Mouse (Mus musculus): Measurements from ENCODE around the gene Hist2h2aa2. TPM values are rescaled to one million over a fixed set of nuclear protein-coding genes. Genes with fewer than 3 reads are reported as not detected.
A peak's percentile ranks its signal among the peaks of the same experiment; 100 is the strongest.
"Not testable (repeated sequence)": the region's sequence is repeated elsewhere in the genome, so short reads cannot be mapped to it uniquely, and the experiment has no call there.

Gene Hist2h2aa2
- polyA plus RNA-seq, 1 experiment from 2014 or later, result 63.0 TPM

DNA sequence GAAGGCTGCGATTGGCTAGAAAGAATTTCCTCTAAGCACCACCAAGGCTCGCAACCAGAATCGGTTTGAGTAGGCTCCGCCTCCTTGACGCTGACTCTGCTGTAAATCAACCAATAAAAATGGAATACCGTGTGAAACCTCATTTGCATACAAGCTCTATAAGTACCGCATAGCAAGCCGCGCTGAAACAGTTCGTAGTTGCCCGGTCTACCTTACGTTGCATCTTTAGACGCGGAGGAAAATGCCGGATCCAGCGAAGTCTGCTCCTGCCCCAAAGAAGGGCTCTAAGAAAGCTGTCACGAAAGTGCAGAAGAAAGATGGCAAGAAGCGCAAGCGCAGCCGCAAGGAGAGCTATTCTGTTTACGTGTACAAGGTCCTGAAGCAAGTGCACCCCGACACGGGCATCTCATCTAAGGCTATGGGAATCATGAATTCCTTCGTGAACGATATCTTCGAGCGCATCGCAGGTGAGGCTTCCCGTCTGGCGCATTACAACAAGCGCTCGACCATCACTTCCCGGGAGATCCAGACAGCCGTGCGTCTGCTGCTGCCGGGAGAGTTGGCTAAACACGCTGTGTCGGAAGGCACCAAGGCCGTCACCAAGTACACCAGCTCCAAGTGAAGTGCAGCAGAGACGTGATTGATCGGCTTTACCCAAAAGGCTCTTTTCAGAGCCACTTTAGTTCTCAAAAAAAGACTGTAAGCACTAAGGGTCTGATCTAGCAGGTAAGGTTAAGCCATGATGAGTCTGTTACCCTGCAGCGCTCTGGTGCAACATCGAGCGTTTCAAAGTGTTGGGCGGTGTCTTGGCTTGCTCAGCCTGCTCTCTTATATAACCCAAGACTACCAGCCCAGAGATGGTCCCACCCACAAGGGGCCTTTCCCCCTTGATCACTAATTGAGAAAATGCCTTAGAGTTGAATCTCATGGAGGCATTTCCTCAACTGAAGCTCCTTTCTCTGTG is 29.7 kb upstream of the Hist2h2aa2 start, which contains the start of gene Hist2h2bb:
Gene Hist2h2bb (plus strand): TSS at position 242 of the 964 bp plus-strand sequence.
- DNase-seq (ENCODE audit: low spot score) (peak; percentile 93), ATAC-seq (ENCODE audit: low FRiP score) (peak; percentile 95)
- Histone ChIP-seq H3K27me3 (ENCODE audit: control insufficient read depth, insufficient read depth, low read length) (no peaks in the 10 kb centered on the region), H3K27ac (ENCODE audit: low read depth, low read length) (peak within 1 kb of the TSS; percentile 92), H3K9ac (ENCODE audit: low read depth, low read length) (peak within 1 kb of the TSS; percentile 81), H3K4me2 (replicated peaks; ENCODE audit: low read depth, low read length) (peak within 1 kb of the TSS; percentile 82), H3K4me1 (replicated peaks; ENCODE audit: control insufficient read depth, insufficient read depth, low read length) (0 out of 2 replicates have a peak, but pooled peaks cover 2% of the 10 kb centered on the region), H3K9me3 (ENCODE audit: control insufficient read depth, low read length) (no peaks in the 10 kb centered on the region), H3K36me3 (ENCODE audit: control insufficient read depth, insufficient read depth, low read length) (no peaks in the 10 kb centered on the region), H3K4me3 (ENCODE audit: low read depth, low read length) (peak within 1 kb of the TSS; percentile 56)
- under 1% methylated on average over 45 of the region's 45 CpGs for WGBS

DNA sequence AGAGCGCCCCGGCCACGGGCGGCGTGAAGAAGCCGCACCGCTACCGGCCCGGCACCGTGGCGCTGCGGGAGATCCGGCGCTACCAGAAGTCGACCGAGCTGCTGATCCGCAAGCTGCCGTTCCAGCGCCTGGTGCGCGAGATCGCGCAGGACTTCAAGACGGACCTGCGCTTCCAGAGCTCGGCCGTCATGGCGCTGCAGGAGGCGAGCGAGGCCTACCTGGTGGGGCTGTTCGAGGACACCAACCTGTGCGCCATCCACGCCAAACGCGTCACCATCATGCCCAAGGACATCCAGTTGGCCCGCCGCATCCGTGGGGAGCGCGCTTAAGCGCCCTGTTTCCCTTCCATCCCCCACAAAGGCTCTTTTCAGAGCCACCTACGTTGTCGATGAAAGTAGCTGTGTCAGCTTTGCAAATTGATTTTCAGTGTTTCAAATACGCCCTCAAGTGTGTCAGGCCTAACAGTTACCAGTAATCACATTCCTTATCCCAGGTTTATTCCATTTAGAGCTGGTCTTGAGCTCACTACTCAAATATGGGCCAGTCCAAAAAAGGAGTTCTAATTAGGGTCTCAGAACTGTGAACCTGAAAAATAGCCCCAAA is 28.8 kb upstream of the Hist2h2aa2 start:
- Histone ChIP-seq H3K4me3 (ENCODE audit: low read depth, low read length) (peak overlapping the region; percentile 56), H3K27ac (ENCODE audit: low read depth, low read length) (peak overlapping the region; percentile 92), H3K4me2 (replicated peaks; ENCODE audit: low read depth, low read length) (peak overlapping the region; percentile 82), H3K9ac (ENCODE audit: low read depth, low read length) (peak overlapping the region; percentile 75)
- H3K27me3 ChIP-seq (ENCODE audit: control insufficient read depth, insufficient read depth, low read length); DNase-seq (ENCODE audit: low spot score); H3K4me1 ChIP-seq (replicated peaks; ENCODE audit: control insufficient read depth, insufficient read depth, low read length); H3K36me3 ChIP-seq (ENCODE audit: control insufficient read depth, insufficient read depth, low read length); H3K9me3 ChIP-seq (ENCODE audit: control insufficient read depth, low read length): not testable (repeated sequence)
- WGBS, result 1% methylated on average over 9 of the region's 44 CpGs
- peak; percentile 65 for ATAC-seq (ENCODE audit: low FRiP score)

DNA sequence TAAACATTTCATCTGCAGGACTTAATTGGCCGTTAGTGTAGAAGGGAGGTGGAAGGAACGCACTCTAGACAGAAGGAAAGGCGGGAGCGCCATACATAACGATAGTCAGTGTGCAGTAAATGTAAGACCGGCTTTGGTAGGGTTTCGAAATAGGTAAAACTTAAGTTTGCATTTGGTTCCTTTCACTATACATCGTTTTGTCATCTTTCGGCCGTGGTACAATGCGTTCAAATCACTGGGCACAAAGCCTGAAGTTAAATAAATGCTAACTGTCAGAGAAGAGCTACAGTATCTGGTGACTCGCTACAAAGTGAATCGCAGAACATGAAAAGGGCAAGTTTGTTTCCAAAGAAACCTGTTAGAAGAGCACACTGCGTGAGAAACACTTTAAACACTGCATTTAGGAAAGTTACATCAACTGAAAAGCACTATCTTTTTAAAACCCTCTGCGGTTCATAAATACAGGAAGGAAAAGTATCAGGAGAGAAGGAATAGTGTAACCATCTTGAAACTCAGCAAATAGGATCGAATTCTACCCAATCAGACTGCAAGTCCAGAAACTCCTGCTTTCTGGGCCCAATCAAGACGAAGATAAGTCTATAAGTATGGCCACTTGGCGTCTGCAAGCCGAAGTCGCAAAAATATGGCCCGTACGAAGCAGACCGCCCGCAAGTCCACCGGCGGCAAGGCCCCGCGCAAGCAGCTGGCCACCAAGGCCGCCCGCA is 28.1 kb upstream of the Hist2h2aa2 start, which contains the start of gene Hist2h3b:
Gene Hist2h3b (plus strand): TSS at position 604 of the 725 bp plus-strand sequence.
- Histone ChIP-seq H3K27me3 (ENCODE audit: control insufficient read depth, insufficient read depth, low read length) (no peaks in the 10 kb centered on the region), H3K4me3 (ENCODE audit: low read depth, low read length) (peak within 1 kb of the TSS; percentile 56), H3K36me3 (ENCODE audit: control insufficient read depth, insufficient read depth, low read length) (no peaks in the 10 kb centered on the region), H3K27ac (ENCODE audit: low read depth, low read length) (peak within 1 kb of the TSS; percentile 92), H3K4me2 (replicated peaks; ENCODE audit: low read depth, low read length) (peak within 1 kb of the TSS; percentile 82), H3K9ac (ENCODE audit: low read depth, low read length) (peak within 1 kb of the TSS; percentile 75), H3K4me1 (replicated peaks; ENCODE audit: control insufficient read depth, insufficient read depth, low read length) (0 out of 2 replicates have a peak, but pooled peaks cover 2% of the 10 kb centered on the region), H3K9me3 (ENCODE audit: control insufficient read depth, low read length) (no peaks in the 10 kb centered on the region)
- DNase-seq (ENCODE audit: low spot score) (peak; percentile 79), ATAC-seq (ENCODE audit: low FRiP score) (peak; percentile 73)
- WGBS, result 27% methylated on average over 29 of the region's 30 CpGs

DNA sequence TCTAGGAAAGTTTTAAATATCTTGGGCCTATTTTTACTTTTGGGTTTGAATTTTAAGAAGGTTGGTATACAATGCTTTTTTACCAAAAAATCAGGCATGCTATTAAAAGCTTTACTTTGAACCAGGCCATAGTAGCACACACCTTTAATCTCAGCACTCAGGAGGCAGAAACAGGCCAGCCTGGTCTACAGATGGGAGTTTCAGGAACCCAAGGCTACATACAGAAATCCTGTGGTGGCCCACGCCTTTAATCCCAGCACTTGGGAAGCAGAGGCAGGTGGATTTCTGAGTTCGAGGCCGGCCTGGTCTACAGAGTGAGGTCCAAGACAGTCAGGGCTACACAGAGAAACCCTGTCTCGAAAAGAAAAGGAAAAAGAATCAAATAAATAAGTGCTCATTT is 27.5 kb upstream of the Hist2h2aa2 start:
- peak overlapping the region; percentile 85 for H3K27ac ChIP-seq (ENCODE audit: low read depth, low read length)

DNA sequence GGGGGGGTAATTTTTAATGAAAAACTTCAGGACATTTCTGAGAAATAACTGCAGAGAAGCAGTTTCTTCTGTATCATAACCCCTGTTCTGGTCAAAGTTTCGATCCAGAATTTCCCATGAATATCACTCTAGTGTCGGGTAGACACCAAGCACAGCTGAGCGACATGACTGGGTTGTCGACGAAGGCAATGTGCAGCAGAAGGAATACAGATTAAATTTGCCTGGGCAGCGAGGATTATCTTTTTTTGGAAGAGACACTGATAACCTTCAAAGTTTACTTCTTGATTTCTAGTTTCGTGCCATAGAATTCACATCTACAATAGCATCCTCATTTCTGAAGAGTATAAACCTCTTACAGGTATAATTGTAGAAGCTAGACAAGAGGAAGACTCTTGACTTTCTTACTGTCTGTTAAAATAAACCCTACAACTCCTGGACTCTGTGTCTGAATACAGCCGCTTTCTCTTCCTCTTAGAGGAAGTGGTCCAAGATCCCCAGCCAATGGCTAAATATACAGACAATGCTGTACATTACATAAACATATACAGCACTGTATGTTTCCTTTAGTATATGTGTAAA is 26.1 kb upstream of the Hist2h2aa2 start:
- peaks cover 5% of the 10 kb centered on the region; the same call in 1 of the 2 replicates for H3K4me1 ChIP-seq (replicated peaks; ENCODE audit: control insufficient read depth, insufficient read depth, low read length)
- H3K27ac ChIP-seq (ENCODE audit: low read depth, low read length), result no peak overlapping the region
- H3K36me3 ChIP-seq (ENCODE audit: control insufficient read depth, insufficient read depth, low read length), result no peaks in the 10 kb centered on the region
- no peak overlapping the region for H3K9ac ChIP-seq (ENCODE audit: low read depth, low read length)
- no peak for ATAC-seq (ENCODE audit: low FRiP score)
- no peak overlapping the region for H3K4me3 ChIP-seq (ENCODE audit: low read depth, low read length)
- DNase-seq (ENCODE audit: low spot score), result no peak
- WGBS, result 91% methylated on average over 8 of the region's 8 CpGs
- no peaks in the 10 kb centered on the region for H3K27me3 ChIP-seq (ENCODE audit: control insufficient read depth, insufficient read depth, low read length)
- no peaks in the 10 kb centered on the region for H3K9me3 ChIP-seq (ENCODE audit: control insufficient read depth, low read length)
- H3K4me2 ChIP-seq (replicated peaks; ENCODE audit: low read depth, low read length), result no peak overlapping the region

More for the DNA sequence above, 27.5 kb upstream of the Hist2h2aa2 start:
- H3K4me2 ChIP-seq (replicated peaks; ENCODE audit: low read depth, low read length), result no peak overlapping the region
- WGBS, result 83% methylated on average over 4 of the region's 4 CpGs
- no peak overlapping the region for H3K4me3 ChIP-seq (ENCODE audit: low read depth, low read length)
- no peaks in the 10 kb centered on the region for H3K9me3 ChIP-seq (ENCODE audit: control insufficient read depth, low read length)
- H3K9ac ChIP-seq (ENCODE audit: low read depth, low read length), result no peak overlapping the region
- DNase-seq (ENCODE audit: low spot score) (no peak), ATAC-seq (ENCODE audit: low FRiP score) (no peak)
- H3K36me3 ChIP-seq (ENCODE audit: control insufficient read depth, insufficient read depth, low read length), result no peaks in the 10 kb centered on the region
- H3K27me3 ChIP-seq (ENCODE audit: control insufficient read depth, insufficient read depth, low read length), result no peaks in the 10 kb centered on the region
- 0 out of 2 replicates have a peak, but pooled peaks cover 2% of the 10 kb centered on the region for H3K4me1 ChIP-seq (replicated peaks; ENCODE audit: control insufficient read depth, insufficient read depth, low read length)

DNA sequence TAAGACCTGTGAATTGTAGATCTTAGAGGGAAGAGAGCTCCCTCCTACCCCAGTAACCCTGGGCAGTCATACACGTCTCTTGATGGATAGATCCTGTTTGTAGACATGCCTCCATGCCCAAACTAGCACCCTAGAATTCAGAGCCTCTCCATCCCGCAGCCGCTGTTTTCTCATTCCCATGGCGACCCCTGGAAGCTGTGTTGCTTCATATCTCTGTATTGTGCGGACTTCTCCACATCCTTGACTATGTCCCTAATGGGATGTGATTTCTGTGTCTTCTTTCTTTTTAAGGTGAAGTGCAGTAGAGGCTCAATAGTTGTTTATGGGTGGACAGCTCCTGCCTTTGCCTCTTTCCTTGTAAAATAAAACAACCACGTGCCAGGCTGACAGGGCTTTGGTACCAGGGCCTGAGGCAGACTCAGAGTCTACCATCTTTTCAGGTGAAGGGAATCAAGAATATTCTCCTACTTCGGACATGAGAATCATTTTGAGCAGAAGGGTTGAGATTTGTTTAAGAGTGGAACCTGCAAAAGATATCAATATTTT is 24.4 kb upstream of the Hist2h2aa2 start:
- H3K4me3 ChIP-seq (ENCODE audit: low read depth, low read length), result no peak overlapping the region
- no peak for ATAC-seq (ENCODE audit: low FRiP score)

DNA sequence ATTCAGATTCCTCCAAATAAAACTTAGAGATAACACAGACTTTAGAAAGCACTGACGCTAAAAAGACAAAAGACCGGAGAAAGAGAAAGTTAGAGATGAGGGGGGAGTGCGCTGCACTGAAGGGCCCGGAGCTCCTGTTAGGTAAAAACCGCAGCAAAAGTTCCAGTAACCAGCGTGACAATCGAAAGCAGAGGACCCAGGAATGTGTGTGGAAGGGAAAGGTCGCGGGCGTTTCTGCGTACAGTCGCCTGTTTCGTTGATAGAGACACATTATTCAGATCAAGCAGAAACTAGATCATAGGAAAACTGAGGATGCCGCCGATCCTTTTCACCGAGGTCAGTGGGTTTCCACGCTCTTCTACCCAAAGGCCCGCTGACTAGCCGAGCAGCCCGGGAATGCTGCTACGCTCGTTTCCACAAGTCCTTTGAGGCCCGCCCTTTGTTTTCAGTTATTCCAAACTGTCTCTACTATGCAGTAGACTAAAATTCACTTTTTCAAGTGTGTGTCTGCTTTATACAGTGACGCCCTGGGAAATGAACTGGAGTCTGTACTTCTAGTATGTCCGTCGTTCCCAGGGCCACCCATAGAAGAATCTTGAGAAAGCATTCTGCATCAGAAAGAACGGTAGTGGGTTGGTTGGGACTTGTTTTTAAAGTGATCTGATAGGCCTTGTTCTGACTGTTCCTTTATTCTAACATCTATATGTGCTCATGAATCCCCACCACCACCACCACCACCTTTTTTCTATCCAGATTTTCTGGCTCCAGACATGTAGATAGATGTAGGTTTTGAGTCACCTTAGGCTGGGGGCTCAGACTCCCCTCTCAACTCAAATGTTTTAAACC is 23.7 kb upstream of the Hist2h2aa2 start:
- H3K27me3 ChIP-seq (ENCODE audit: control insufficient read depth, insufficient read depth, low read length), result no peaks in the 10 kb centered on the region
- DNase-seq (ENCODE audit: low spot score) (peak; percentile 67), ATAC-seq (ENCODE audit: low FRiP score) (peak; percentile 28; the same call in 1 of the 2 replicates)
- WGBS, result 7% methylated on average over 27 of the region's 27 CpGs
- H3K9me3 ChIP-seq (ENCODE audit: control insufficient read depth, low read length), result no peaks in the 10 kb centered on the region
- peak overlapping the region; percentile 57 for H3K4me3 ChIP-seq (ENCODE audit: low read depth, low read length)
- H3K27ac ChIP-seq (ENCODE audit: low read depth, low read length), result peak overlapping the region; percentile 97
- no peaks in the 10 kb centered on the region for H3K36me3 ChIP-seq (ENCODE audit: control insufficient read depth, insufficient read depth, low read length)
- H3K4me1 ChIP-seq (replicated peaks; ENCODE audit: control insufficient read depth, insufficient read depth, low read length), result peaks cover 5% of the 10 kb centered on the region; the same call in 1 of the 2 replicates
- H3K4me2 ChIP-seq (replicated peaks; ENCODE audit: low read depth, low read length), result peak overlapping the region; percentile 64
- peak overlapping the region; percentile 85 for H3K9ac ChIP-seq (ENCODE audit: low read depth, low read length)

More for the DNA sequence above, 24.4 kb upstream of the Hist2h2aa2 start:
- Histone ChIP-seq H3K9me3 (ENCODE audit: control insufficient read depth, low read length) (no peaks in the 10 kb centered on the region), H3K27ac (ENCODE audit: low read depth, low read length) (peak overlapping the region; percentile 97), H3K27me3 (ENCODE audit: control insufficient read depth, insufficient read depth, low read length) (no peaks in the 10 kb centered on the region), H3K36me3 (ENCODE audit: control insufficient read depth, insufficient read depth, low read length) (no peaks in the 10 kb centered on the region), H3K4me1 (replicated peaks; ENCODE audit: control insufficient read depth, insufficient read depth, low read length) (peaks cover 5% of the 10 kb centered on the region; the same call in 1 of the 2 replicates), H3K9ac (ENCODE audit: low read depth, low read length) (peak overlapping the region; percentile 8; the same call in 1 of the 2 replicates), H3K4me2 (replicated peaks; ENCODE audit: low read depth, low read length) (peak overlapping the region; percentile 64; the same call in 1 of the 2 replicates)
- WGBS, result 69% methylated on average over 7 of the region's 7 CpGs
- no peak for DNase-seq (ENCODE audit: low spot score)
